Mouse (Mus musculus) liver (tissue): ENCODE results near the gene Flad1.
"Not testable (repeated sequence)": the region's sequence is repeated elsewhere in the genome, so short reads cannot be mapped to it uniquely, and the experiment has no call there.

Experiments
- DNase-seq: peaks from one replicate; pipeline ENCODE4 v3.0.0-alpha.2; 2020; ENCODE audit warnings: mixed read lengths

The Flad1 gene

DNA sequence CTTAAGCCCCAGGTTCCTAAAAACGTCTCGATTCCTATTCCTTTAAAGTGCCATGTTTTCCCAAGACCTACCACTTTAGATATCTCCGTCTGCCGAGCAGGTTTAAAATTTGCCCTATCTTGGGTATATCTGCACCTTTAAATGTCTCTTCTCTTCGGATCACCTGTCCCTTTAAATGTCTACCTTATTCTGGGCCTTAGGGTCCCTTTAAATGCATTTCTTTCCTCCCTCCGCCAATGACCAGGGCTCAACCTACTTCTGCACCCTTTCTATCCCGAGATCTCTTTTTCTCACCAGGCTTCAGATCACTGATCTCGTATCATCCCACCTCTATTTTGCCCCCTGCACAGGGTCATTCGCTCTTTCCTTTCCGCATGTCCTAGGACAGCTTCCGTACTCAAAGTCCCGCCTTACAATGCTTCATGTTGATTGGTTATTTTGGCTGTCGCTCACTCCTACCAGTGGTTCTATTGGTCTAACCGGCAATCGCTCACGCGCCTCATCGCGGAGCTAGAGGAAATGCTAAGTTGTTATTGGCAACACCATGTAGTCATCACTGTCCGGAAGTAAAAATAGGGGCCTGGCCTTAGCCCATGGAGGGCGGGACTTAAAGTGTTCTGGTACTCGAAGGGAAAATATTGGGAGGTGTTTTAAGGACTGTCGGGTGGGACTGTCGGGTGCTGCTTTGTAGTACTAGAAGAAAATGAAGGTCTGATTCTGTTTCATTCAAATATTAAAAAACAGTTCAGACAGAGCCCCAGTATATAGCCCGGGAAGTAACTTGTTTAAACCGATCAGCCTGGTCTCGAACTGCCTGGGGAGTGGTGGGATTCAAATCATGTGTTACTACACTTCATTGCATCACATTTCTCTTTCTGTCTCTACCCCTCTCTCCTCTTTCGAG lies at the start of gene Flad1:
Flad1 (minus strand) TSS at position 381 of the 904 bp plus-strand sequence.
- peak; percentile 96 for DNase-seq

- peak; percentile 97 for DNase-seq
Measured at GRCm38 (mm10) chr3:89458965-89459807, 47.5 kb upstream of the Flad1 start.

DNA sequence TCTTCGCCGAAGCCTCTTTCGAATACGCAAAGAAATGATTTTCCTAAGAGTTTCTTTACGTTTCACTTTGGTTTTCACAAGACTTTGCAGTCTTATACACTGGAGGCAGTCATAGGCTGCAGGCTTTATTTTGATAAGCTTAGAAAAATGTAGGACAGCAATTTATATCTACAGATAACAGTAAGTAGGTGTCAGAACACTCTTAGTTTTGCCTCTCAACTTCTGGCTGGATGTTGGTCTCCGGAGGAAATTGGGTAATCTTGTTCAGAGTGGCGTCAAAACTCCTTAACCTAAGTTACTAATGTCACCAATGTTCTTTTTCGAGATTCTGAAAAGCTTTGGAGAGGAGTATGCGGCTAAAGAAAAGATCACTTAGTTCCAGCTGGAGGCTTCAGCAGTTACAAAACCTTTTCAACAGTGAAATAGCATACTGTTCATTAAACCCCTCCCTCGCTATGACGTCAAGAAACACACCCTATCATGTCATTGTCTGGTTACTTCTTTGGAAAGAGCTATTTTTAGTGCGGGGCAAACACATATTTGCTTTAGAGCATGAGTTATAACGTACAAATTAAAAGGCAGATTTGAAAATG lies 46.8 kb upstream of the Flad1 start:
- no peak for DNase-seq

DNA sequence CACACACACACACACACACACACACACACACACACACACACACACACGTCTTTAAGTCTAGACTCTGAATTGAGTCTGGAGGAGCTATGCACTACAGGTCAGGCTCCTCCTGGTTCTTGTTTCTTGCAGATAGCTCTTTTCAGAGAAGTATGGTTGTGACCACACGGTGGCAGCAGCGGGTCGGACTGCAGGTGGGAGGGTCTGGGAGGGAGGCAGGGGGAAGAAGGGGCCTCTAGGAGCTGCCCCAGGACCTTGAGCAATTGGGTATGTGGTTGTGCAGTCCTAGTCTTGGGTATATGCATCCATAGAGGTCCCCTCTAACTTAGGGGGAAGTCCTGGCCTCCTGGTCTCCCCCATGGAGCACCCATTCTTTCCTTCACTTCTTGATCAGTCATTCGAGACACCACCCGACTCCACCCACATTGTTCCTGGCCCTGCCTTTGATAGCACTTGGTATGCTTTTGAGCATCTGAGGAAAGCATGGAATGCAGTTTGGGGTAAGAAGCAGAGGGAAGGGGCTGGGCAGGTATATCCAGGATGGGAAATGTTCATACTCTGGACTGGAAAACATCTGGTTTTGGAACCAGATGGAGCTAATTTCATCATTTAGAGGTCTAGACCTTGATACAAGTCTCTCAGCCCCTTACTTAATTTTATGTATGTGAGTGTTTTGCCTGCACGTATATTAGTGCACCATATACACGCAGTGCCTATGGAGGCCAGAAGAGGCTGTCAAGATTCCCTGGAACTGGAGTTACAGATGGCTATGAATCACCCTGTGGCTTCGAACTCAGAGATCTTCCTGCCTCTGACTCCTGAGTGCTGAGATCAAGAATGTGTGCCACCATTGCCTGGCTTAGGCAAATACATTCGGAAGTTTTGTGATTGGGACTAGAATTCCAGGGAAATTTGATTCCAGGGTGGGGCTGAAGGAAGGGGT lies 45.3 kb upstream of the Flad1 start:
- DNase-seq, result peak; percentile 88

DNA sequence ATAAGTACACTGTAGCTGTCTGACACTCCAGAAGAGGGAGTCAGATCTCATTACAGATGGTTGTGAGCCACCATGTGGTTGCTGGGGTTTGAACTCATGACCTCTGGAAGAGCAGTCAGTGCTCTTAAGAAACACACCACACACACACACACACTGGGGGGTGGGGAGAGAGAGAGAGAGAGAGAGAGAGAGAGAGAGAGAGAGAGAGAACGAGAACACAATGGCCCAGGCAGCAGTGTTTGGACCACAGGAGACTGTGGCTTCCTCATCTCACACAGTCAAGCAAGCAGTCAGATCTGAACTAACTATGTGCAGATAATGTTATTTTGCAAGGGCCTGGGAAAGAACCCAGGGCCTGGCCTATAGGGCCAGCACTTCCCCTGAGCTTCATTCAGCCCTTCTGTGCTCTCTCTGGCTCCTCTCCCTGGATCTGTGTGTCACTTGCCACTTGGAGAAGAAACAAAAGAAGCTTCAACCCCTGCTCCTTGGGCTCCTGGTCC lies 44.2 kb upstream of the Flad1 start:
- DNase-seq, result no peak

- no peak for DNase-seq
Measured at GRCm38 (mm10) chr3:89454401-89455177, 42.9 kb upstream of the Flad1 start, which contains the start of gene Pmvk. TSS of gene Pmvk (plus strand) at chr3:89454541.

DNA sequence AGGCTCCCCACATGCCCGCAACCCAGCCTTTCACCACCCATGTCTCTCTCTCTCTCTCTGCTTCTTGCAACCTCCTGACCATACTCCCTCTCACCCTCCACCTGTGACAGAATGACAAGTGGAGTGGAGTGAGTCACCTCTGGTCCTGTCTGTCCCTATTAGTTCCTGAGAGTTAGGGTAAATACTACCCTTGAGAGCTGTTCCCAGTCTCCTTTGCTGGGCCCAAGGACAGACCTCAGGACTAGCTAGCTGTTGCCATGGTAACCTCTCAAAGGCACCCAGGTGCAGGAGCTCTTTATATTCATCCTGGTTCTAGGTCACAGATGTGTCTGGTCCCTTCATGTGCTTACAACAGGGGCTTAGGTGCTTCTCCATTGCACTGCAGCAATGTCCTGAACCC lies 40.2 kb upstream of the Flad1 start:
- DNase-seq, result no peak

- DNase-seq, result peak; percentile 84
Measured at GRCm38 (mm10) chr3:89449541-89449940, 37.9 kb upstream of the Flad1 start.

GRCm38 (mm10) chr3:89448720-89449537 lies 37.3 kb upstream of the Flad1 start:
- peak; percentile 52 for DNase-seq

DNA sequence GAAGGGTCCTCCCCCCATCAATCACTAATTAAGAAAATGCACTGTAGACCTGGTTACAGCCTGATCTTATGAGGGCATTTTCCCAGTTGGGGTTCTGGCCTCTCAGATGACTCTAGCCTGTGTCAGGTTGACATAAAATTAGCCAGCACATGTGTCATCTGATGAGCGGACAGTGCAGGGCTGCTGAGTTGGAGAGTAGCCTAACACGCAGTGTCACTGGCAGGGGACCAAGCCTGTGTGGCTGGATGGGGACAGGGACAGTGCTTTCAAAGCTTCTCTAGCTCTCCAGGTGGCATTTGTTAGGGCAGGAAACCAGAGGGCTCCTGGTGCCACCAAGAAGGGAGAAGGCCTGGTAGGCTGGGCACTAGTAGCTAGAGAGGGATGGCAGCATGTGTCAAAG lies 29.0 kb upstream of the Flad1 start:
- DNase-seq, result no peak

DNA sequence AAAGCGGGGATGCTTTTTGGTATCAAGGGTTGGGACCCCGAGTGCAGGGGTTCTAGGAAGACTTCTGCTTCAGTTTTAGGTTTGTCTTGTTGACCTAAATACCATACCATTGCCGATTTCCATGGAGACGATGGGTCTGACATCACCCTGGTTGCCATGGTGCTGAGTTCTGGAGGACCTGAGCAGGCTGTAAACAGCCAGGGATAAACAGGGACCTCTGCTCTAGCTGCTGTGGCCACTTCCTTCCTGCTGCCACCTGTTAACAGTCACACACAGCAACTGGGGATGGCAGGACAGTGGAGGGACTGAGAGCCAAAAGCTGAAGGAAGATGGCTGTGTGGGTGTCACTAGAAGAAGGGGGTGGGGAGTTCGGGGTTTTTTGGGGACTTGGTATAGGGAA lies 25.6 kb upstream of the Flad1 start:
- no peak for DNase-seq

DNA sequence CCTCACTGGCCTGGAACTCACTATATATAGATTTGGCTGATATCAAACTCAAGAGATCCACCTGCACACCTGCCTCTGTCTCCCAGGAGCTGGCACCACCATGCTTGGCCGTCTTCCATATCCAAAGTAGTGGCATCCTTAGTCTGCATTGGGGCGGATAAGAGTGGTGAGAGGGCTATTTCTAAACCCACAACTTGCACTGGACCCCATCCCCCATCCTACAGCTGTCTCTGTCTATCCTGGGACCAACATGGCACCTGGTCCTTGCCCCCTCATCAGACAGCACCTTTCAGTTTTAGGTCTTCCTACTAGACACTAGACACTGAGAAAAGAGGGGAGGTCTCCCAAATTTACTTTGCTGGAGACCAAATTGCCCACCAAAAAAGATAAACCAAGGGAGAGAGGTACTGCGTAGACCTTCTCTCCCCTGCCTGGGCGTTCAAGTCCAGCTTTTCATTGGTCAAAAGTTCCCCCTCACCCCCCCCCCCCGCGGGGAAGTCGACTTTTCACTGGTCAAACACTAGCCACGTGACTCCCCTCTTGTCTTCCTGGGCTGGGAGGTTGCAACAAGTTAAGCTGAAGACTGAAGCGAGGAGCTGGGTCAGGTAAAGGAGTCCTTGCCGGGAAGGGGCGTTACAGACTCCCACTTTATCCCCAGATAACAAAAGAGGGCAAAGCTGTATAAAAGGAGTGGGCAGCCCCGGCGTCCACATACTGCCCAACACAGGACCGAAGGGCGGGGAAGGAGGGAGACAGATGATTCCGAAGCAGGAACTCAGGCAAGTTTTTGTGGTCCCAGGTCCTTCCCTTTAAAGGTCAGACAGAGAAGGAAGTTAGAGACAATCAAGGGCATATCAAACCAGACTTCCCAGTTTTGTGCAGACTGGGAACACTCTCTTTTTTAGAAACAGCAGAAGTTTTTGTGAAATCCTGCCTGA lies 24.8 kb upstream of the Flad1 start, which contains the start of gene Pbxip1:
Pbxip1 (plus strand) TSS at position 531 of the 938 bp plus-strand sequence.
- peak; percentile 85 for DNase-seq

GRCm38 (mm10) chr3:89435041-89435440 lies 23.4 kb upstream of the Flad1 start:
- no peak for DNase-seq

DNA sequence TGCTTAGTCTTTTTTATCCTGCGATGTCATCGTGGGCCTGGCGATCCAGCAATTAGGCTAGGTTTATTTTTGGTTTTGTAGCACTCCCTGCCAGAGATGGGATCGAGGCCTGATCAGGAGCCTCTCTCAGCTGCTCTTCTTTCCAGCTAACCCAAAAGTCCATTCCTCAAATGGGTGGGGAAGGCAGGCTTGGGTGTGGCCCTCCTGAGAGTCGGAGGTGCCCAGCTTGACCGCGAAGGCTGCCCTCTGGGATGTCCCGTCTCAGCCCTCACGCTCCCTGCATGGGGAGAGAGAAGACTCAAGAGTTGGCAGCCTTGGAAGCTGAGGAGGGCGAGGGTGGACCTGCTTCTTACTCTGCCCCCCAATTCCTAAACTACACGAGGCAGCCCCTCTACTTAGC lies 22.9 kb upstream of the Flad1 start:
- no peak for DNase-seq

GRCm38 (mm10) chr3:89432606-89433005 lies 20.9 kb upstream of the Flad1 start:
- no peak for DNase-seq

GRCm38 (mm10) chr3:89430171-89431159 lies 18.8 kb upstream of the Flad1 start, which contains the start of gene Pygo2:
TSS of gene Pygo2 (plus strand) at chr3:89430214.
- peak; percentile 95 for DNase-seq

- DNase-seq, result not testable (repeated sequence)
Measured at GRCm38 (mm10) chr3:89429021-89429420, 17.4 kb upstream of the Flad1 start.
